Mouse (Mus musculus): ENCODE measurements around the gene Brf1. TPM values are rescaled to one million over a fixed set of nuclear protein-coding genes. Genes with fewer than 3 reads are reported as not detected.

Brf1 gene
- total RNA-seq, 2 experiments from 2014 or later: 27.2 to 29.3 TPM

Other genes with a start within 250 kb of the Brf1 start
- 26.6 and 48.3 TPM in 2 replicates for gene Pld4, start 240.0 kb downstream of the Brf1 start, total RNA-seq (2015)
- gene Pld4, start 240.0 kb downstream of the Brf1 start, total RNA-seq (2017): 16.4 and 26.7 TPM in 2 replicates
- gene Ahnak2, start 198.0 kb downstream of the Brf1 start, total RNA-seq (2015): not detected in 2 replicates
- not detected in 2 replicates for gene Ahnak2, start 198.0 kb downstream of the Brf1 start, total RNA-seq (2017)
- 0.39 and 0.52 TPM in 2 replicates for gene Clba1, start 191.8 kb downstream of the Brf1 start, total RNA-seq (2015)
- gene Clba1, start 191.8 kb downstream of the Brf1 start, total RNA-seq (2017): 0.87 and 1.0 TPM in 2 replicates
- gene Cdca4, start 171.3 kb downstream of the Brf1 start, total RNA-seq (2015): 64.3 and 68.9 TPM in 2 replicates
- 56.8 and 63.6 TPM in 2 replicates for gene Cdca4, start 171.3 kb downstream of the Brf1 start, total RNA-seq (2017)
- gene Gpr132, start 132.5 kb downstream of the Brf1 start, total RNA-seq (2015): 11.4 and 14.1 TPM in 2 replicates
- 5.7 and 6.1 TPM in 2 replicates for gene Gpr132, start 132.5 kb downstream of the Brf1 start, total RNA-seq (2017)
- 0.64 and 0.78 TPM in 2 replicates for gene Jag2, start 70.9 kb downstream of the Brf1 start, total RNA-seq (2015)
- gene Jag2, start 70.9 kb downstream of the Brf1 start, total RNA-seq (2017): 2.4 and 4.5 TPM in 2 replicates
- 12.6 and 13.4 TPM in 2 replicates for gene Nudt14, start 58.6 kb downstream of the Brf1 start, total RNA-seq (2015)
- 14.8 TPM in 2 replicates for gene Nudt14, start 58.6 kb downstream of the Brf1 start, total RNA-seq (2017)
- gene Btbd6, start 24.2 kb downstream of the Brf1 start, total RNA-seq (2015): 7.7 and 9.5 TPM in 2 replicates
- gene Btbd6, start 24.2 kb downstream of the Brf1 start, total RNA-seq (2017): 5.2 and 6.4 TPM in 2 replicates
- gene Pacs2, start 13.8 kb upstream of the Brf1 start, total RNA-seq (2015): 16.2 and 16.8 TPM in 2 replicates
- gene Pacs2, start 13.8 kb upstream of the Brf1 start, total RNA-seq (2017): 9.2 and 10.0 TPM in 2 replicates
- gene Tex22, start 73.8 kb upstream of the Brf1 start, total RNA-seq (2015): 0.27 TPM in 1 of 2 replicates, not detected in the other
- 0.17 TPM in 1 of 2 replicates, not detected in the other for gene Tex22, start 73.8 kb upstream of the Brf1 start, total RNA-seq (2017)
- 61.2 and 66.3 TPM in 2 replicates for gene Mta1, start 97.6 kb upstream of the Brf1 start, total RNA-seq (2015)
- gene Mta1, start 97.6 kb upstream of the Brf1 start, total RNA-seq (2017): 32.4 TPM in 2 replicates
- 0.77 and 1.1 TPM in 2 replicates for gene Crip2, start 139.5 kb upstream of the Brf1 start, total RNA-seq (2015)
- gene Crip2, start 139.5 kb upstream of the Brf1 start, total RNA-seq (2017): 0.57 and 1.2 TPM in 2 replicates
- gene Crip1, start 145.6 kb upstream of the Brf1 start, total RNA-seq (2015): 139 and 158 TPM in 2 replicates
- 126 and 150 TPM in 2 replicates for gene Crip1, start 145.6 kb upstream of the Brf1 start, total RNA-seq (2017)
- gene Tedc1, start 155.7 kb upstream of the Brf1 start, total RNA-seq (2015): 5.2 and 5.3 TPM in 2 replicates
- 14.6 and 17.8 TPM in 2 replicates for gene Tedc1, start 155.7 kb upstream of the Brf1 start, total RNA-seq (2017)
- gene Tmem121, start 185.2 kb upstream of the Brf1 start, total RNA-seq (2015): 0.17 TPM in 1 of 2 replicates, not detected in the other
- gene Tmem121, start 185.2 kb upstream of the Brf1 start, total RNA-seq (2017): 0.12 TPM in 1 of 2 replicates, not detected in the other